Mouse (Mus musculus) liver, embryonic 11.5 days (tissue): ENCODE measurements around the gene 6030468B19Rik. TPM values are rescaled to one million over a fixed set of nuclear protein-coding genes. Genes with fewer than 3 reads are reported as not detected.

ENCODE experiments used
- ATAC-seq: fragments of 200-750 bp; cut with Nextera tagmentation; replicated peaks from 2 replicates; pipeline ENCODE4 v1.8.0; 2017; ENCODE audit warnings: moderate number of reproducible peaks, mild to moderate bottlenecking, moderate TSS enrichment, moderate library complexity; ENCODE audit not compliant: low FRiP score
- DNase-seq: peaks from one replicate; pipeline ENCODE4 v3.0.0-alpha.2; 2017; ENCODE audit warnings: low spot score
- H3K27ac ChIP-seq: fragments of 300-500 bp; sonication (generic); 2 replicates; pipeline ENCODE4 v1.5.1; 2014; ENCODE audit warnings: mild to moderate bottlenecking, low read depth, low read length, control low read depth
- H3K27me3 ChIP-seq: fragments of 300-500 bp; sonication (generic); replicated peaks from 2 replicates; pipeline ENCODE4 v1.6.1; 2014; ENCODE audit warnings: low read length, mixed read lengths; ENCODE audit not compliant: control insufficient read depth, insufficient read depth
- H3K36me3 ChIP-seq: fragments of 300-500 bp; sonication (generic); 2 replicates; pipeline ENCODE4 v1.6.1; 2014; ENCODE audit warnings: mild to moderate bottlenecking, low read length, moderate library complexity, mixed read lengths; ENCODE audit not compliant: control insufficient read depth, insufficient read depth
- H3K4me1 ChIP-seq: fragments of 300-500 bp; sonication (generic); replicated peaks from 2 replicates; pipeline ENCODE4 v1.6.1; 2014; ENCODE audit warnings: low read length, mixed read lengths; ENCODE audit not compliant: control insufficient read depth, insufficient read depth
- H3K4me2 ChIP-seq: fragments of 300-500 bp; sonication (generic); 2 replicates; pipeline ENCODE4 v1.6.1; 2014; ENCODE audit warnings: mild to moderate bottlenecking, control low read depth, moderate library complexity
- H3K4me3 ChIP-seq: fragments of 300-500 bp; sonication (generic); 2 replicates; pipeline ENCODE4 v1.5.1; 2014; ENCODE audit warnings: low read depth, low read length, control low read depth
- H3K9ac ChIP-seq: fragments of 300-500 bp; sonication (generic); 2 replicates; pipeline ENCODE4 v1.6.1; 2014; ENCODE audit warnings: low read depth, low read length, control low read depth
- H3K9me3 ChIP-seq: fragments of 300-500 bp; sonication (generic); 2 replicates; pipeline ENCODE4 v1.6.1; 2016; ENCODE audit warnings: low read length, inconsistent platforms, mixed read lengths; ENCODE audit not compliant: control insufficient read depth
- WGBS: fragments of 180-500 bp; shearing (Covaris S2); extraction: QIAGEN DNeasy Blood & Tissue Kit; methylation state at CpG from one replicate; pipeline ENCODE4 v1.1.7; 2014; 5-methylcytosine and 5-hydroxymethylcytosine counted together
- polyA plus RNA-seq: library from polyadenylated mRNA; unstranded; fragments of >200 nt; fragmentation: Nextera tagmentation; extraction: Ambion mirVana; gene quantifications from 2 replicates; pipeline ENCODE4 v1.2.1, GENCODE M21; 2014

Gene 6030468B19Rik
- polyA plus RNA-seq, 1 experiment from 2014 or later = 49.3 TPM

DNA sequence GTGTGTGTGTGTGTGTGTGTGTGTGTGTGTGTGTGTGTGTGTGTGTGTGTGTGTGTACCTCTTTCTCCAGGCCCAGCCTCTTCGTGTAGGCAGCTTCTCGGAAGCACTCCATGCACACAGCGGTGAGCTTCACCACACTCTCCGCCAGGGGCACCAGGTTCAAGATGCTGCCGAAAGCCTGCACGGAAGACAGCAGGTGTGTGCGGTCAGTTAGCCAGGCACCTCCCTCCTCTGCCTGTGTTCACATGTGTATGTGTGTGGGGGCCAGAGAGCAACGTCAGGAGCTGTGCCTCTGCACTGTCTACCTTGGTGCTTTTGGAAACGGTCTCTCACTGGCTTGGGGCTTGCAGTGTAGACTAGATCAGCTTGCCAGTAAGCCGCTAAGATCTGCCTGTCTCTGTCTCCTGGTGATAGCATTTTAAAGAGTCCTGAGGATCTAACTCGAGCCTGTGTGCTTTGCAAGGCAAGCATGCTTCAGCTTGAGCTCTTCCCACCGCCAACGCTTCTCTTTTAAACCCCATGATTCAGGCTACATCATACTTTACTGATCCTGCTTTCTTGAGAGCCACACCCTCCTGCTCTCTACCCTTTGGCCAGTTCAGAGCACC, 19.0 kb downstream of the 6030468B19Rik start:
- Histone ChIP-seq H3K36me3 (peaks cover 55% of the 10 kb centered on the region), H3K4me2 (no peak overlapping the region), H3K4me3 (no peak overlapping the region), H3K27ac (no peak overlapping the region), H3K9me3 (no peaks in the 10 kb centered on the region), H3K27me3 (no peaks in the 10 kb centered on the region), H3K9ac (no peak overlapping the region), H3K4me1 (peaks cover 3% of the 10 kb centered on the region)
- 88% methylated on average over 13 of the region's 13 CpGs for WGBS
- DNase-seq = no peak
- peak; percentile 42; the same call in 1 of the 2 replicates for ATAC-seq

DNA sequence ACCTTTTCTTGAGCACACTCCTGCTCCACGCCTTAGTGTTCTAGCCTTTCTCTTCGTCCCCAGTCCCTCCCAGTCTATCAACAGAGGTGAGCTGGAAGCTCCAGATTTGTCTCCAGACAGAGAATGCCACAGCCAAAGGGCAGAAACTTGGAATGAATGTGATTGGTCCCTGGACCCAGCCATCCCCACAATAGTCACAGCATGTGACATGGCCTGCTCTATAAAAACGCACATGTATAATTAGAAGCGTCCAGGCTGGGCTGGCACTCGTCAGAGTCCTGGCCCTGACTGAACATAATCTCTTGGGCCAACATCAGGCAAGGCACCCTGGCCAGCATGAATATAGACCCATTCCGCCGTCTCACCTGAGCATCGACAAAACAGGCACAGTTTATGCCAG, 21.6 kb downstream of the 6030468B19Rik start:
- no peak overlapping the region for H3K27ac ChIP-seq
- no peaks in the 10 kb centered on the region for H3K27me3 ChIP-seq
- DNase-seq = no peak
- ATAC-seq = no peak
- no peaks in the 10 kb centered on the region for H3K9me3 ChIP-seq
- H3K36me3 ChIP-seq = peaks cover 59% of the 10 kb centered on the region
- 83% methylated on average over 8 of the region's 8 CpGs for WGBS
- H3K4me3 ChIP-seq = no peak overlapping the region
- H3K9ac ChIP-seq = no peak overlapping the region
- H3K4me2 ChIP-seq = no peak overlapping the region
- peaks cover 13% of the 10 kb centered on the region for H3K4me1 ChIP-seq

DNA sequence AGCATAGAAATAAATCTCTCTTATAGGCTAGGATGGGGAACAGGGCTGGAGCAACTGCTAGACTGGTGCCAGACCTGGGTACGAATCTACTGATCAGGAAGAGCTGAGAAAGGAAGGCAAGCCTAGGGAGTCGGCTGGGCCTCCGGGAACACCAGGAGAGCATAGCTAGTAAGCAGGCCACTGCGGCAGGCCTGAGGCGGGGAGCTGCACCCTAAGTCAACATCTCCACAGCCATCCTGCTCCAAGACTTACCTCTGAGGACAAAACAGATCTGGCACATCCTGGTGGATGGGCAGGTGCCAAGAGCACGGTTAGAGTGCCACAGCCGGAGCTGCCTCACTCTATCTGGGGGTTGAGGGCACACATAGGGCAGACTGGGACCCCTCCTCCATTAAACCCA, 22.7 kb downstream of the 6030468B19Rik start:
- peaks cover 51% of the 10 kb centered on the region for H3K36me3 ChIP-seq
- DNase-seq = no peak
- no peak for ATAC-seq
- whole genome bisulfite sequencing = 91% methylated on average over 7 of the region's 7 CpGs
- no peaks in the 10 kb centered on the region for H3K9me3 ChIP-seq
- H3K9ac ChIP-seq = no peak overlapping the region
- no peaks in the 10 kb centered on the region for H3K27me3 ChIP-seq
- H3K4me2 ChIP-seq = no peak overlapping the region
- no peak overlapping the region for H3K27ac ChIP-seq
- H3K4me3 ChIP-seq = no peak overlapping the region
- H3K4me1 ChIP-seq = peaks cover 17% of the 10 kb centered on the region

DNA sequence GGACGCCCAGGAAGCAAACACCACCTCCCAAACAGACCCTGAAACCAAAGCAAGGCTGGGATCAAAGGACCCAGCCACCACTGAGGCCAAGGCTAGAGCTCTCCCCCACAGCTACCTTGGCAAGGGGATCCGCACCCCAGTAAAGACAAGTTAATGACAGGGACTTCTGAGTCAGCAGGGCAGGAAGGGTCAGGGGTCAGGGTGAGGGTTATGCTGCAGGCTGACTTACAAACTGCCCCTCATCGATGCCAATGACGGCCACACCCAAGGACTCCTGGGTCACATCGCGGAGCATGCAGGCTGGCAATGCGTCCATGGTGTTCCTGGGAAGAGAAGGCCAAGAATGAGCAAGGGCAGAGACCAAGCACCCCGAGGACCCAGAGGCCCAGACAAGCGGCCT, 24.4 kb downstream of the 6030468B19Rik start:
- H3K27ac ChIP-seq = 0 out of 2 replicates have a peak overlapping the region, but pooled peaks have one; percentile 1
- peaks cover 45% of the 10 kb centered on the region for H3K36me3 ChIP-seq
- peaks cover 23% of the 10 kb centered on the region for H3K4me1 ChIP-seq
- H3K27me3 ChIP-seq = no peaks in the 10 kb centered on the region
- WGBS = 86% methylated on average over 9 of the region's 9 CpGs
- no peak overlapping the region for H3K9ac ChIP-seq
- H3K4me2 ChIP-seq = no peak overlapping the region
- DNase-seq (no peak), ATAC-seq (no peak)
- no peak overlapping the region for H3K4me3 ChIP-seq
- H3K9me3 ChIP-seq = no peaks in the 10 kb centered on the region

DNA sequence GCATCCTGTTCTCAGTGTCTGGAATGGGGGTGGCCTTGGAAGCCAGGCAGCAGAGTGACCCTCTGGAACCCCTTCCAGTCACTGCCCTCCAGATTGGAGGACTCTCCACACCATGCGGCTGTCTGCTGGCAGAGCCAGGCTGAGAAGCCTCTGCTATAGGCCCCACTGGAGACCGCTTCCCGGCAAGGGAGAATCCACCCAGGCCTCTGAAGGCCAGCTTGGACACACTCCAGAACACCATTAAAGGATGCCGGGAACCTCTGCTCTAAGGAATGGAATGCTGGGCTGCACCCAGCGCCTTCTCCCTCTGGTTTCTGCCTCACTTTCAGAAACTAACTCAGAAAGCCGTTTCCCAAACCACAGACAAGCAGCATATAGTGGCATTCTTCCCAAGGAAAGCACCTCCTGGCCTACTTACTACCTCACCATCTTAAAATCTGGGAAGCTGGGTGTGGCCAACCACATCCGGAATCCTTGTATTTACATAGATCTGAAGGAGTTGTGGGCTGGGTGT, 25.3 kb downstream of the 6030468B19Rik start:
- peaks cover 42% of the 10 kb centered on the region for H3K36me3 ChIP-seq
- WGBS = 89% methylated on average over 7 of the region's 7 CpGs
- H3K27me3 ChIP-seq = no peaks in the 10 kb centered on the region
- H3K4me2 ChIP-seq = peak overlapping the region; percentile 98
- DNase-seq (no peak), ATAC-seq (no peak)
- peak overlapping the region; percentile 25; the same call in 1 of the 2 replicates for H3K9ac ChIP-seq
- no peaks in the 10 kb centered on the region for H3K9me3 ChIP-seq
- H3K4me3 ChIP-seq = no peak overlapping the region
- no peak overlapping the region for H3K27ac ChIP-seq
- peaks cover 32% of the 10 kb centered on the region for H3K4me1 ChIP-seq

DNA sequence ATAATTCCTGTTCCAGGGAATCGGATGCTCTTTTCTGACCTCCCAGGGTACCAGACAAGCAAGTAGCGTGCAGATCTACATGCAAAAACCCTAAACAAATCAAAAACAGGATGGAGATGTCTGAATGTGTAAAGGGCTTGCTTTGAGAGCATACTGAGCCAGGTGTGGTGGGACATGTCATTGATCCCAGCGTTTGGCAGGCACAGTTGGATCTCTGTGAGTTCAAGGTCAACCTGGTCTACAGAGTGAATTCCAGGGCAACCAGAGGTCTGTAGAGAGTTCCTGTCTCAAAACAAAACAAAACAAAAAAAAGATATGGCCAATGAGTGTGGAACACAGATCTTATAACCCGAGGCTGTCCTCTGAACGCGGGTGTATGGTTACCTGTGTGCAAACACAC, 26.0 kb downstream of the 6030468B19Rik start:
- ATAC-seq (no peak), DNase-seq (no peak)
- Histone ChIP-seq H3K4me1 (peaks cover 38% of the 10 kb centered on the region), H3K27me3 (no peaks in the 10 kb centered on the region), H3K4me3 (peak overlapping the region; percentile 68), H3K9me3 (no peaks in the 10 kb centered on the region), H3K9ac (peak overlapping the region; percentile 97; the same call in 1 of the 2 replicates), H3K27ac (peak overlapping the region; percentile 11; the same call in 1 of the 2 replicates), H3K4me2 (peak overlapping the region; percentile 98), H3K36me3 (peaks cover 36% of the 10 kb centered on the region)
- 93% methylated on average over 6 of the region's 6 CpGs for WGBS

DNA sequence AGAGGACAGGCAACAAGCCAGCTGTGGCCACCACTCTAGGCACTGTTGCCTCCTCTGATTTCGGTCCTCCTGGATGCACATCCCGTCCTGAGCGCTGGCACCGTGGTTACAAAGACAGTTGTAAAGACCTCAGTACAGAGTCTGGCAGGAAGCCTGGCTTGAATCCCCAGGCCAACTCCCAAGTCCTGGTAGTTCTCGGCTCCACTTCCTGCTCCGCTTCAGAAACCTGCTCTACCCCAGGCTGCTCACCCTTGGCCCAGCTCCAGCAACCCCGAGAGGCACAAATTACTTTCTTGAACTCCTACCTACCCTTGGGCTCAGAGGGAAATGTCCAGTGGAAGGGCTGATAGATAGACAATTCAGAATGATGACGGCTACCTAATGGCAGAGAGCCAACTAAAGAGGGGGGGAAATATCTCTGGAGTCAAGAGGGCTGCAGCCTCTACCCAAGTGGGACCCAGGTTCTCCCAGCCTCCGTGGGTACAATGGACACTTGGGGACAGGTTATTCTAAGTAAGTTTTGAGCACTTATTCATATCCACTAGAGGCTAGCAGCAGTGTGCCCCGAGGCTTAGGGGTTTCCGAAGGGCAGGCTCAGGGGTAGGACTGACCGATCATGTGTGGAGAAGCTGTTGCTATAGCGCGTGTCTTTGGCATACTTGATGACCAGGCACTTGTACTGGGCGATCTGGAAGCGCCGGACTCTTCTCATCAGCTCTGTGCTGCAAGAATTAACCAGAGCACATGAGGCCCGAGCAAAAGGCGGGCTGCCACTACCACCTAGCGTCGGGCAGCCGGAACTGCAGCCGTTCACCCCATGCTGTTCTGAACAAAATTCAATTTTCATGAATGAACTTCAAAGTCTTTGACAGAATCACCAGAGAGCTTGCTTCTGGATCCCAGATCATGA, 26.9 kb downstream of the 6030468B19Rik start:
- 20% methylated on average over 23 of the region's 23 CpGs for WGBS

DNA sequence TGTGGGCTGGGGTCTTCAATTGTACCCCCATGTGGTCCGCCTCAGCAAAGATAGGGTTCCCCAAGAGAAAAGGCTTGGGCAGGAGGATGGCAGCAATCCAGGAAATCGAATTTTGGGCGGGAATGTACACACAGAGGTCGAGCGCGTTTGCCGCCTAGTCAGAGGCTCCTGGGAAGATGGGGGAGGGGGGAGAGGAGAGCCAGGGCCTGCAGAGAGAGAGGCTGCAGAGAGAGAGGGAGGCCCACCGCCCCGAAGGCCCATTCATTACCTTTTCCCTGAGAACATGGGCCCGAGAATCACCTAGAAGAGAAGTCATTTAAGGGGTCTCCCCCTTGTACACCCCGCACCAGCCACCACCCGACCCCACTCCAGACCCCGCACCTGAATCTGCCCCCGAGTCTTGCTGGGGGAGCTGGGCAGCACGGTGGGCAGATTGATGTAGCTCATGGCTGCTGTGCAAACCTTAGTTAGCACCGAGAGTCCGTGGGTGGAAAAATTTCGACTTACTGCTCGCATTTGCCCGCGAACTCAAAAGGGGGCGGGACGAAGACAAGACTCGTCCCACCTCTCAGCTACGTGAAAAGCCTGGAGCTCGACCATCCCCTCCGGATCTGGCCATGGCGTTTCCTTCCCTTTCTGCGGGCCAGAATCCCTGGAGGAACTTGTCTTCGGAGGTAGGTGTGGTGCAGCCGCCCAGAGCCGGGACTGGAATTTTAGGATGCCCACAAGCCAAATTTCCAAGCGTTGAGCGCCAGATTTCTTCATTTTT, 28.1 kb downstream of the 6030468B19Rik start, which contains the start of the genes Afmid and Tk1:
Gene Afmid, plus strand, starts transcription at position 592 of the 769 bp plus-strand sequence.
Gene Tk1, minus strand, starts transcription at position 760 of the 769 bp plus-strand sequence.
- peak; percentile 61 for ATAC-seq
- under 1% methylated on average over 34 of the region's 34 CpGs for WGBS

More for the DNA sequence above, 26.9 kb downstream of the 6030468B19Rik start:
- peak; percentile 59 for ATAC-seq
- Histone ChIP-seq H3K27me3 (no peaks in the 10 kb centered on the region), H3K27ac (peak overlapping the region; percentile 95), H3K9me3 (no peaks in the 10 kb centered on the region), H3K4me3 (peak overlapping the region; percentile 68), H3K4me2 (peak overlapping the region; percentile 98), H3K9ac (peak overlapping the region; percentile 97), H3K36me3 (peaks cover 30% of the 10 kb centered on the region), H3K4me1 (peaks cover 48% of the 10 kb centered on the region)
- peak; percentile 80 for DNase-seq

More for the DNA sequence above, 28.1 kb downstream of the 6030468B19Rik start, which contains the start of the genes Afmid and Tk1:
- Histone ChIP-seq H3K9ac (peak within 1 kb of the TSS; percentile 97), H3K27me3 (no peaks in the 10 kb centered on the region), H3K36me3 (peaks cover 30% of the 10 kb centered on the region), H3K27ac (peak within 1 kb of the TSS; percentile 95), H3K4me3 (peak within 1 kb of the TSS; percentile 68), H3K4me1 (peaks cover 60% of the 10 kb centered on the region), H3K4me2 (peak within 1 kb of the TSS; percentile 98), H3K9me3 (no peaks in the 10 kb centered on the region)
- peak; percentile 83 for DNase-seq
